ENCODE assay signal across 10 mouse cellular contexts in genomic region chr7:115597376-115597775, GRCm38 (mm10).
DNase-seq lines count a peak whose midpoint lies in the region; ATAC-seq lines count a peak whose summit lies in the region.
"Had no signal": no experiment of that assay in that cellular context is flagged by ENCODE, and none has a peak within 500 bp of the region (broad histone marks: within the 10 kb centered on the region; RNA-seq: fewer than 3 reads in every experiment).

No protein-coding gene starts in this region.

- H3K27me3 ChIP-seq in midbrain, embryonic 10.5 days (ENCODE audit: low read depth, poor library complexity, severe bottlenecking): no peaks in the 10 kb centered on the region
- no peaks in the 10 kb centered on the region for H3K27me3 ChIP-seq in midbrain, embryonic 15.5 days (replicated peaks)
- H3K27me3 ChIP-seq: midbrain, embryonic 12.5 days had no signal

- H3K9ac ChIP-seq in midbrain, embryonic 15.5 days: no peak overlapping the region
- H3K9ac ChIP-seq: midbrain, embryonic 12.5 days had no signal

- no peak overlapping the region for H3K4me3 ChIP-seq in midbrain, embryonic 10.5 days
- H3K4me3 ChIP-seq in midbrain, embryonic 15.5 days: no peak overlapping the region
- H3K4me3 ChIP-seq: midbrain, embryonic 12.5 days had no signal

- WGBS in midbrain, embryonic 10.5 days: 54% methylated on average over 6 of the region's 6 CpGs
- WGBS in midbrain, embryonic 15.5 days: 55% methylated on average over 6 of the region's 6 CpGs

- no peaks in the 10 kb centered on the region for H3K9me3 ChIP-seq in midbrain, embryonic 10.5 days (replicated peaks)
- no peaks in the 10 kb centered on the region for H3K9me3 ChIP-seq in midbrain, embryonic 15.5 days
- H3K9me3 ChIP-seq: midbrain, embryonic 12.5 days had no signal

- no peak overlapping the region for H3K4me2 ChIP-seq in midbrain, embryonic 15.5 days
- H3K4me2 ChIP-seq: midbrain, embryonic 12.5 days had no signal

- H3K4me1 ChIP-seq in midbrain, embryonic 10.5 days: peaks cover 26% of the 10 kb centered on the region
- peaks cover 8% of the 10 kb centered on the region; the same call in 1 of the 2 replicates for H3K4me1 ChIP-seq in midbrain, embryonic 15.5 days

- peak overlapping the region; percentile 53 for H3K27ac ChIP-seq in midbrain, embryonic 10.5 days (replicated peaks)
- H3K27ac ChIP-seq in midbrain, embryonic 15.5 days: no peak overlapping the region
- H3K27ac ChIP-seq: midbrain, embryonic 12.5 days had no signal

- no peak for ATAC-seq in midbrain, embryonic 15.5 days (replicated peaks)
- no peak for ATAC-seq in megakaryocyte progenitor cell, adult 5-6 weeks (replicated peaks; ENCODE audit: poor library complexity)

- peak; percentile 29 for DNase-seq in adrenal gland, postnatal 10 days
- no peak for DNase-seq in adrenal gland, postnatal 25 days
- peak; percentile 24 for DNase-seq in midbrain, embryonic 10.5 days (ENCODE audit: low spot score)
- DNase-seq in left cerebral cortex, adult 11 months (ENCODE audit: low spot score): peak; percentile 3
- DNase-seq in skeletal muscle tissue, adult 2 months (ENCODE audit: low read depth, low spot score): peak; percentile 11
- no peak for DNase-seq in thymus, postnatal 25 days
- DNase-seq: cerebellum, adult 2 months had no signal

- H3K36me3 ChIP-seq in midbrain, embryonic 10.5 days: no peaks in the 10 kb centered on the region
- no peaks in the 10 kb centered on the region for H3K36me3 ChIP-seq in midbrain, embryonic 15.5 days (replicated peaks)
- H3K36me3 ChIP-seq: midbrain, embryonic 12.5 days had no signal

Comparison
In these comparisons a context has a peak if more than half of its experiments do, and no peak if none do; other contexts are left out.
1. DNase-seq: peak in adrenal gland, postnatal 10 days (single experiment), midbrain, embryonic 10.5 days (single experiment), left cerebral cortex, adult 11 months (single experiment) and skeletal muscle tissue, adult 2 months (single experiment); none in adrenal gland, postnatal 25 days (single experiment) and thymus, postnatal 25 days (single experiment).